Mouse (Mus musculus) limb, embryonic 11.5 days (tissue): ENCODE data around the gene Il10rb. TPM values are rescaled to one million over a fixed set of nuclear protein-coding genes. Genes with fewer than 3 reads are reported as not detected.

Source experiments
- ATAC-seq: fragments of 200-750 bp; cut with Nextera tagmentation; 2 replicates; pipeline ENCODE4 v1.8.0; 2017; ENCODE audit warnings: low read depth; ENCODE audit not compliant: insufficient number of reproducible peaks, low FRiP score, low TSS enrichment
- DNase-seq: peaks from one replicate; pipeline ENCODE4 v3.0.0-alpha.2; 2015; ENCODE audit warnings: low spot score
- H3K27ac ChIP-seq: fragments of 300-500 bp; sonication (generic); replicated peaks from 2 replicates; pipeline ENCODE4 v1.5.1; 2014; ENCODE audit warnings: low read depth, mild to moderate bottlenecking, low read length
- H3K27me3 ChIP-seq: fragments of 300-500 bp; sonication (generic); 2 replicates; pipeline ENCODE4 v1.6.1; 2014; ENCODE audit warnings: mild to moderate bottlenecking, low read length, mixed read lengths; ENCODE audit not compliant: control insufficient read depth, insufficient read depth
- H3K36me3 ChIP-seq: fragments of 300-500 bp; sonication (generic); 2 replicates; pipeline ENCODE4 v1.6.1; 2014; ENCODE audit warnings: mild to moderate bottlenecking, low read length, moderate library complexity, mixed read lengths; ENCODE audit not compliant: control insufficient read depth, insufficient read depth
- H3K4me1 ChIP-seq: fragments of 300-500 bp; sonication (generic); 2 replicates; pipeline ENCODE4 v1.6.1; 2014; ENCODE audit warnings: low read length, mixed read lengths; ENCODE audit not compliant: control insufficient read depth, insufficient read depth
- H3K4me2 ChIP-seq: fragments of 300-500 bp; sonication (generic); 2 replicates; pipeline ENCODE4 v1.6.1; 2014; ENCODE audit warnings: low read depth, mild to moderate bottlenecking, moderate library complexity; ENCODE audit not compliant: severe bottlenecking
- H3K4me3 ChIP-seq: fragments of 300-500 bp; sonication (generic); 2 replicates; pipeline ENCODE4 v1.5.1; 2014; ENCODE audit warnings: low read depth, low read length
- H3K9ac ChIP-seq: fragments of 300-500 bp; sonication (generic); 2 replicates; pipeline ENCODE4 v1.6.1; 2014; ENCODE audit warnings: mild to moderate bottlenecking, low read length
- H3K9me3 ChIP-seq: fragments of 300-500 bp; sonication (generic); 2 replicates; pipeline ENCODE4 v1.6.1; 2016; ENCODE audit warnings: low read length; ENCODE audit not compliant: control insufficient read depth
- WGBS: fragments of 180-500 bp; shearing (Covaris S2); extraction: QIAGEN DNeasy Blood & Tissue Kit; methylation state at CpG from one replicate; pipeline ENCODE4 v1.1.7; 2014; 5-methylcytosine and 5-hydroxymethylcytosine counted together
- polyA plus RNA-seq: library from polyadenylated mRNA; unstranded; fragments of >200 nt; fragmentation: Nextera tagmentation; extraction: Ambion mirVana; gene quantifications from 2 replicates; pipeline ENCODE4 v1.2.1, GENCODE M21; 2014

Il10rb gene
- polyA plus RNA-seq, 1 experiment from 2014 or later, result 8.3 TPM

DNA sequence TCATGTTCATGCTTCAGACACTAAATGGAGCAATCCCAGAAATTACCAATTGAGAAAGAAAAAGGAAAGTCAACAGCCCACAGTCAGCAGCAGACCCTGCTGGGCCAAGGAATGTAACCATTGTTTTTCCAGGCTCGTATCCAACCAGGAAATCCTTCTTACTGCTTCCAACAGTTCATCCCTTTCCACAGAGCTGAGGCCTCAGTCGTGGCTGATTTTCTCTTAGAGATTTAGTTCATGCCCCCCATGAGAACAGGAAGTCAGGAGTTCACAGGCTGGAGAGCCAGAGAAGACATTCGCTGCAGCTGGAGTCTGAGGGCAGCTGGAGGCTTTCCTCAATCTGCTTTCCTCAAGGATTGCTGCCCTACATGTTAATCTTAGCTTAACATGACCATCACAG, 42.5 kb upstream of the Il10rb start:
- 52% methylated on average over 3 of the region's 3 CpGs for WGBS
- H3K4me3 ChIP-seq, result no peak overlapping the region
- H3K4me2 ChIP-seq, result no peak overlapping the region
- no peaks in the 10 kb centered on the region for H3K27me3 ChIP-seq
- no peak overlapping the region for H3K9ac ChIP-seq
- H3K9me3 ChIP-seq, result no peaks in the 10 kb centered on the region
- DNase-seq (no peak), ATAC-seq (no peak)
- no peak overlapping the region for H3K27ac ChIP-seq
- no peaks in the 10 kb centered on the region for H3K4me1 ChIP-seq
- H3K36me3 ChIP-seq, result no peaks in the 10 kb centered on the region

GRCm38 (mm10) chr16:91366567-91366966, 39.4 kb upstream of the Il10rb start:
- no peak for ATAC-seq
- H3K36me3 ChIP-seq, result no peaks in the 10 kb centered on the region

GRCm38 (mm10) chr16:91367066-91367465, 38.9 kb upstream of the Il10rb start:
- Histone ChIP-seq H3K27ac (no peak overlapping the region), H3K27me3 (no peaks in the 10 kb centered on the region), H3K9me3 (no peaks in the 10 kb centered on the region), H3K9ac (no peak overlapping the region), H3K36me3 (no peaks in the 10 kb centered on the region), H3K4me1 (no peaks in the 10 kb centered on the region), H3K4me3 (no peak overlapping the region), H3K4me2 (no peak overlapping the region)
- ATAC-seq, result no peak
- DNase-seq, result no peak
- 92% methylated on average over 2 of the region's 2 CpGs for WGBS

More at GRCm38 (mm10) chr16:91366567-91366966, 39.4 kb upstream of the Il10rb start:
- Histone ChIP-seq H3K27me3 (no peaks in the 10 kb centered on the region), H3K4me2 (no peak overlapping the region), H3K4me3 (no peak overlapping the region), H3K4me1 (no peaks in the 10 kb centered on the region), H3K27ac (no peak overlapping the region), H3K9ac (no peak overlapping the region), H3K9me3 (no peaks in the 10 kb centered on the region)
- DNase-seq, result no peak

DNA sequence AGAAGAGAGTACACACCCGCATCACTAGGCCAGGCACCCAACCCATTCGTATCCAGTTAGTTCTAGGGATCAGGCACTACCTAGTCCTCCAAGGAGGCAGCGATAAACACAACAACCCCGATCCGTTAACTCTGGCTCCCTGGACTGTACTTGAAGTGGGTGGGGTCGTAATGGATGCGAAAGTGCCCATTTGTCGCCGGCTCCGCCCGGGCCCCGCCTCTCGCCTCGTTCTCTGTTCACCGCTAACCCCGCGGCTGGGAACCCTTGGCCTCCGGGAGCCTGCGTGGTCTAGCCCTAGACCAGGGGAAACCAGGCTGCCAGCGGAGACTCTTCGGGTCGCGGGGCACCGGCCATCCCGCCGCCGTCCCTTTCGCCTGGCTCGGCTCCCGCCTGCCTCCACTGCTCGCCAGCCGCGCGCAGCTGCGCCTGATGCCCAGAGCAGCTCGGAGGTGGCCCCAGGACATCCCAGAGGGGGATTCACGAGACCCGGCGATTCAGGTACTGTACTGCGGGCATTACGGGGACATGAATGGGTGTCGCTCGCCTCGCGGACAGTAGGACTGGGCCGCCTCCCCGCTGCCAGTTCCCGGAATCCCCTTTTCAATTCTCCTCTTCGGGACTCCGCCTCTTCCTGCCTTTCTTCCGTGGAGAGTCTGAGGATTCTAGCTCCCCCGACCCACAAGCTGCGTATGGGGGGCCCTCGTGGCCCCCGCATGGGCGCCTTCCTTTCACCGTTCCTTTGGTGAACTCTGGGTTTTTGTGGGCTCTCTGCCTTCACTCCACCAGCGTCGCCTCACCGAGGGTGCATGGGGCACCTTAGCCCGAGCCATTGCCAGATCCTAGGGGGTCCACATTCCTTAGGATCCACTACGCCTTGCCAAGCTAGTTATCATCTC, 33.1 kb upstream of the Il10rb start, which contains the start of gene Ifnar2:
Gene Ifnar2 (plus strand): TSS at position 207 of the 896 bp plus-strand sequence.
- H3K4me3 ChIP-seq, result peak within 1 kb of the TSS; percentile 78
- H3K9me3 ChIP-seq, result no peaks in the 10 kb centered on the region
- H3K27me3 ChIP-seq, result no peaks in the 10 kb centered on the region
- H3K4me1 ChIP-seq, result peaks cover 4% of the 10 kb centered on the region; the same call in 1 of the 2 replicates
- peak within 1 kb of the TSS; percentile 84 for H3K9ac ChIP-seq
- H3K27ac ChIP-seq, result peak within 1 kb of the TSS; percentile 82
- under 1% methylated on average over 60 of the region's 62 CpGs for WGBS
- H3K36me3 ChIP-seq, result no peaks in the 10 kb centered on the region
- DNase-seq (peak; percentile 80), ATAC-seq (peak; percentile 85)
- peak within 1 kb of the TSS; percentile 62 for H3K4me2 ChIP-seq

- DNase-seq (no peak), ATAC-seq (no peak)
- Histone ChIP-seq H3K27me3 (no peaks in the 10 kb centered on the region), H3K36me3 (no peaks in the 10 kb centered on the region), H3K27ac (peak overlapping the region; percentile 82; the same call in 1 of the 2 replicates), H3K9me3 (no peaks in the 10 kb centered on the region), H3K4me1 (peaks cover 4% of the 10 kb centered on the region; the same call in 1 of the 2 replicates), H3K4me2 (peak overlapping the region; percentile 62), H3K4me3 (peak overlapping the region; percentile 78), H3K9ac (peak overlapping the region; percentile 84)
- WGBS, result 38% methylated on average over 13 of the region's 13 CpGs
Observed at GRCm38 (mm10) chr16:91373473-91374252, 32.3 kb upstream of the Il10rb start.

- Histone ChIP-seq H3K4me3 (no peak overlapping the region), H3K27me3 (no peaks in the 10 kb centered on the region), H3K9me3 (no peaks in the 10 kb centered on the region), H3K4me2 (no peak overlapping the region), H3K9ac (no peak overlapping the region), H3K4me1 (peaks cover 4% of the 10 kb centered on the region; the same call in 1 of the 2 replicates), H3K36me3 (no peaks in the 10 kb centered on the region), H3K27ac (no peak overlapping the region)
- WGBS, result 93% methylated on average over 3 of the region's 3 CpGs
- ATAC-seq, result no peak
- DNase-seq, result no peak
Observed at GRCm38 (mm10) chr16:91374253-91374634, 31.7 kb upstream of the Il10rb start.

- DNase-seq, result no peak
- Histone ChIP-seq H3K4me1 (peaks cover 4% of the 10 kb centered on the region; the same call in 1 of the 2 replicates), H3K4me3 (no peak overlapping the region), H3K27me3 (no peaks in the 10 kb centered on the region), H3K9me3 (no peaks in the 10 kb centered on the region), H3K36me3 (no peaks in the 10 kb centered on the region; the same call in 1 of the 2 replicates), H3K27ac (no peak overlapping the region), H3K4me2 (no peak overlapping the region), H3K9ac (no peak overlapping the region)
- ATAC-seq, result no peak
- WGBS, result 94% methylated on average over 10 of the region's 10 CpGs
Observed at GRCm38 (mm10) chr16:91376701-91377100, 29.3 kb upstream of the Il10rb start.

GRCm38 (mm10) chr16:91378431-91378986, 27.5 kb upstream of the Il10rb start:
- Histone ChIP-seq H3K36me3 (no peaks in the 10 kb centered on the region; the same call in 1 of the 2 replicates), H3K4me2 (no peak overlapping the region), H3K27ac (no peak overlapping the region), H3K9me3 (no peaks in the 10 kb centered on the region), H3K4me3 (no peak overlapping the region), H3K27me3 (no peaks in the 10 kb centered on the region), H3K4me1 (peaks cover 3% of the 10 kb centered on the region; the same call in 1 of the 2 replicates), H3K9ac (no peak overlapping the region)
- no peak for DNase-seq
- 59% methylated on average over 17 of the region's 17 CpGs for WGBS
- ATAC-seq, result no peak
